Mouse (Mus musculus) forebrain, embryonic 10.5 days (tissue): ENCODE data around the gene 4833423E24Rik. TPM values are rescaled to one million over a fixed set of nuclear protein-coding genes. Genes with fewer than 3 reads are reported as not detected.

Experiments used
- DNase-seq: peaks from one replicate; pipeline ENCODE4 v3.0.0-alpha.2; 2017; ENCODE audit warnings: low spot score; ENCODE audit errors: extremely low spot score
- H3K27ac ChIP-seq: fragments of 300-500 bp; sonication (generic); 2 replicates; pipeline ENCODE4 v1.5.1; 2016; ENCODE audit warnings: mild to moderate bottlenecking
- H3K27me3 ChIP-seq: fragments of 300-500 bp; sonication (generic); 2 replicates; pipeline ENCODE4 v1.6.1; 2016; ENCODE audit warnings: mild to moderate bottlenecking; ENCODE audit not compliant: poor library complexity, severe bottlenecking
- H3K36me3 ChIP-seq: fragments of 300-500 bp; sonication (generic); replicated peaks from 2 replicates; pipeline ENCODE4 v1.6.1; 2016; ENCODE audit warnings: mild to moderate bottlenecking, moderate library complexity
- H3K4me1 ChIP-seq: fragments of 300-500 bp; sonication (generic); 2 replicates; pipeline ENCODE4 v1.6.1; 2016
- H3K4me3 ChIP-seq: fragments of 300-500 bp; sonication (generic); 2 replicates; pipeline ENCODE4 v1.5.1; 2016; ENCODE audit warnings: mild to moderate bottlenecking, moderate library complexity
- H3K9me3 ChIP-seq: fragments of 300-500 bp; sonication (generic); 2 replicates; pipeline ENCODE4 v1.6.1; 2016; ENCODE audit warnings: mild to moderate bottlenecking, moderate library complexity
- WGBS: fragments of 180-500 bp; shearing (Covaris S2); methylation state at CpG from one replicate; pipeline ENCODE4 v1.1.7; 2016; 5-methylcytosine and 5-hydroxymethylcytosine counted together
- polyA plus RNA-seq: library from polyadenylated mRNA; unstranded; fragments of >200 nt; fragmentation: Nextera tagmentation; extraction: Ambion mirVana; gene quantifications from 2 replicates; pipeline ENCODE4 v1.2.1, GENCODE M21; 2016

The 4833423E24Rik gene
- polyA plus RNA-seq, 1 experiment from 2014 or later, result not detected

DNA sequence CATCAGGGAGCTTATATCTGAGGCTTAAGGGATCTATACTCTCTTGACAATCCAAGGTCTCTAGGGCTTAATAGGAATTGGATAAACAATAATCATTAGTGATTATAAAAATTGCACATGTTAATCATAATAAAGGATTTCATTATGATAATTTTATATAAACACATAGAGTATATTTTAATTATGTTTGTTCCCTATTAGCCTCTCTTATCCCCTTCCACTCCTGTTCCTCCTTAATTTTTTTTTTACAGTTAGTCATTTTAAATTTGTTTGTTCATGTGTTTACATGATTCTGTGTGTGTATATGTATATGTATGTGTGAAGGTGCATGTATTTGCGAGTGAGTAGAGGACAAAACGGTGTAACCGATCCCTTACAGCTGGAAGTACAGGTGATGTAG, 82.5 kb downstream of the 4833423E24Rik start, which contains the start of gene Olfr994:
Olfr994 (minus strand) TSS at position 101 of the 400 bp plus-strand sequence.
- Histone ChIP-seq H3K36me3 (no peaks in the 10 kb centered on the region), H3K4me3 (no peak within 1 kb of the TSS), H3K27ac (no peak within 1 kb of the TSS), H3K27me3 (no peaks in the 10 kb centered on the region), H3K9me3 (no peaks in the 10 kb centered on the region), H3K4me1 (no peaks in the 10 kb centered on the region)
- 91% methylated on average over 3 of the region's 3 CpGs for WGBS
- DNase-seq, result no peak

Other genes starting within 250 kb of the 4833423E24Rik start
- not detected in 2 replicates for gene Olfr987, start 179.7 kb downstream of the 4833423E24Rik start, polyA plus RNA-seq
- not detected in 2 replicates for gene Olfr988, start 155.8 kb downstream of the 4833423E24Rik start, polyA plus RNA-seq
- gene Olfr992, start 109.6 kb downstream of the 4833423E24Rik start, polyA plus RNA-seq, result not detected in 2 replicates
- gene Olfr993, start 104.1 kb downstream of the 4833423E24Rik start, polyA plus RNA-seq, result not detected in 2 replicates
- not detected in 2 replicates for gene Olfr994, start 82.6 kb downstream of the 4833423E24Rik start, polyA plus RNA-seq
- gene Olfr995, start 75.4 kb downstream of the 4833423E24Rik start, polyA plus RNA-seq, result not detected in 2 replicates
- gene Olfr996, start 60.2 kb upstream of the 4833423E24Rik start, polyA plus RNA-seq, result not detected in 2 replicates
- not detected in 2 replicates for gene Olfr998, start 69.9 kb upstream of the 4833423E24Rik start, polyA plus RNA-seq
- gene Olfr1000, start 92.9 kb upstream of the 4833423E24Rik start, polyA plus RNA-seq, result not detected in 2 replicates
- gene Olfr1002, start 131.7 kb upstream of the 4833423E24Rik start, polyA plus RNA-seq, result not detected in 2 replicates
- not detected in 2 replicates for gene Olfr154, start 145.4 kb upstream of the 4833423E24Rik start, polyA plus RNA-seq
- gene Olfr1006, start 159.7 kb upstream of the 4833423E24Rik start, polyA plus RNA-seq, result not detected in 2 replicates
- gene Olfr1008, start 170.4 kb upstream of the 4833423E24Rik start, polyA plus RNA-seq, result not detected in 2 replicates
- gene Olfr1009, start 196.4 kb upstream of the 4833423E24Rik start, polyA plus RNA-seq, result not detected in 2 replicates
- not detected in 2 replicates for gene Olfr1012, start 243.7 kb upstream of the 4833423E24Rik start, polyA plus RNA-seq
- not detected in 2 replicates for gene Olfr1013, start 248.1 kb upstream of the 4833423E24Rik start, polyA plus RNA-seq